Mouse (Mus musculus): ENCODE data around the gene Gm9639.
A peak's percentile ranks its signal among the peaks of the same experiment; 100 is the strongest.
"Not testable (repeated sequence)": the region's sequence is repeated elsewhere in the genome, so short reads cannot be mapped to it uniquely, and the experiment has no call there.

Gm9639 gene

DNA sequence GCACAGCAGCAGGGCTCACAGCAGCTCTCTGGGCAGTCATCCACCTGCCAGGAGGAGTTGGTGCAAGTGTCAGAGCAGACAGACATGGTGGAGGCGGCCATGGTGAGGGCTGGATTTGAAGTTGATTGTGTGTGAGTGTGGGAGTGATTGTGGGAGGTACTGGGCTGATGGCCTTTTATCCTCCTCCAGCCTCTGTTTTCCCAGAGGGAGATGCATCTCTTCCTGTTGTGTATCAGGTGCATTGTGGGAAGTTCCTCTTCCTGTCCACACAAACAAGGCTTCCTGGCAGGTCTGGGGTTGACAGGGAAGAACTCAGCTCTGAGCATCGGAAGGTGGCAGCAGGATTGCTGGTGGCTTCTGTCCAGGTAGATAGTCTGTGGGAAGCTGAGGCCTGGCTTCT lies at the start of gene Gm9639:
Gene Gm9639, minus strand, starts transcription at position 101 of the 400 bp plus-strand sequence.
- DNase-seq (ENCODE audit: low spot score in 2 of 2) = no peak

DNA sequence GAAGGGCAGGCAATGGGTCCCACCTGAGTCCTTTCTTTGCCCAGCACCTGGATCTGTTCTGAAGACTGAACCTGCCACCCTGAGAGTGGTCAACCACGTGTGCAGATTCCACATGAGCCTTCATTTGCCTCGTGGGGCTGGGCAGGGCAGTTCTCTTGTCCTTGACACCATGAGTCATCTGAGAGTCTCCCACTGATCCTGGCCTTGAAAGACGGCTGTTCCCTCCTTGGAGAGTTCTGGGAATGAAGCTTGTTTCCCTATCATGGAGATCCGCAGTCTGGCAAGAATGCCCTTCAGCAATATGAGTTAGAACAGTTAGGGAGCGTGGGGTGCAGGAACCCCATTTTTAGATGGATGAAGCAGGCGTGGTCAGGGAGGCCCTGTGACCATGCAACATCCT lies 44.1 kb upstream of the Gm9639 start:
- no peak for DNase-seq (ENCODE audit: low spot score in 2 of 2)

DNA sequence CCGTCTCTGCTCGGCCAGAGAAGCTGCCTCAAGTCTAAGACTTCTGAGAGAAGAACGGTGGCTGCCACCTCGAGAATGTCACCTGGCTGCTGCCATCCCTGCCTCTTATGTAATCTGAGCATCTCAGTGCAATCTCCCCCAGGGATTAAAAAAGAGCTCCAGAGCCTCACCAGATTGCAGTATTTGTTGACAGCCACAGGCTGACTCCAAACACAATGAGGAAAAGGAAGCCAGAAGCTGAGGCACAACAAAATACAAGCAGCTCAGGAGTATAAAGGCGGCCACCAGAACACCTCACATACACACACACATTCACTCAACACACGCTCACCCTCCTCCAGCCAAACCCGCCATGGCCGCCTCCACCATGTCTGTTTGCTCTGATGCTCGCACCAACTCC lies 40.8 kb upstream of the Gm9639 start, which contains the start of gene Krtap10-10:
Gene Krtap10-10, plus strand, starts transcription at position 301 of the 400 bp plus-strand sequence.
- DNase-seq (ENCODE audit: low spot score in 2 of 2) = peak; percentile 15 to 31

DNA sequence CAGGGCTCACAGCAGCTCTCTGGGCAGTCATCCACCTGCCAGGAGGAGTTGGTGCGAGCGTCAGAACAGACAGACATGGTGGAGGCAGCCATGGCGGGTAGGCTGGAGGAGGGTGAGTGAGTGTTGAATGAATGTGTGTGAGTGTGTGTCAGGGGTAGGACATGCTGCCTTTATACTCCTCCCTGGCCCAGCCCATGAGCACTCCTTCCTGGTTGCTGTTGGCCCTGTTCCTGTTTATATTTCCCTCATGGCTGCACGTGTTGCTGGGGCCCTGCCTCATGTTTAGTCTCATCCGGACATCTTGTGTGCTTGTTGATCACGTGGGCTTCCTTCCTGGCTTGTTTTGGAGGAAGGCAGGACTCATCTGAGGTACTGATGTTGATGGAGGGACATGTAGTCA lies 32.1 kb upstream of the Gm9639 start, which contains the start of gene Krtap10-4:
Gene Krtap10-4, minus strand, starts transcription at position 145 of the 400 bp plus-strand sequence.
- no peak for DNase-seq (ENCODE audit: low spot score in 2 of 2)

DNA sequence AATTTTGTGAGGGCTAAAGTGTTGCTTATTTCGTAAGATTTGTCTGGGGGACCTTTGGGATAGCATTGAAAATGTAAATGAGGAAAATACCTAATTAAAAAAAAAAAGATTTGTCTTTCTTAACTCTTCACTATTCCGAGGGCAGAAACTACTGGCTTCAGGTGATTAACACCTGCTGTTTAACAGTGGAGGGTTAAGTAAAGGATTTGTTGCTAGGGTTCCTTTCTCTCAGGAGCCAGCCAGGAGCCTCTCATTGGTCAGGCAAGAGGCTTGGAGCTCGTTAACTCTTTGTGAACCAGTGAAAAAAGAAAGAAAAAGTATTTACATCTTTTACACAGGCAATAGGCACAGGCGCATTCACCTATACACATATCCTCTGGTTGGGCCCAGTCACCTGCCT lies 24.3 kb upstream of the Gm9639 start:
- no peak for DNase-seq (ENCODE audit: low spot score in 2 of 2)

DNA sequence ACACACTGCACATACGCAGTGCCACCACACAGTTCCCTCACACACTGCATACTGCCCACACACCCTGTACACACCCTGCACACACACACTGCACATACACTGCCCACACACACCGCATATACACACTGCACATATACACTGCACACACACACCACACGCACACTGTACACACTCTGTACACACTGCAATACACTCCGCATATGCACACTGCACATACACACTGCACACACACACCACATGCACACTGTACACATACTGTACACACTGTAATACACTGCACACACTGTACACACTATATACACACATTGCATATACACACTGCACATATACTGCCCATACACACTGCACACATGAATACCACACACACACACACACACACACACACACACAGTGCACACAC lies 23.6 kb upstream of the Gm9639 start:
- DNase-seq (ENCODE audit: low spot score in 2 of 2) = no peak

DNA sequence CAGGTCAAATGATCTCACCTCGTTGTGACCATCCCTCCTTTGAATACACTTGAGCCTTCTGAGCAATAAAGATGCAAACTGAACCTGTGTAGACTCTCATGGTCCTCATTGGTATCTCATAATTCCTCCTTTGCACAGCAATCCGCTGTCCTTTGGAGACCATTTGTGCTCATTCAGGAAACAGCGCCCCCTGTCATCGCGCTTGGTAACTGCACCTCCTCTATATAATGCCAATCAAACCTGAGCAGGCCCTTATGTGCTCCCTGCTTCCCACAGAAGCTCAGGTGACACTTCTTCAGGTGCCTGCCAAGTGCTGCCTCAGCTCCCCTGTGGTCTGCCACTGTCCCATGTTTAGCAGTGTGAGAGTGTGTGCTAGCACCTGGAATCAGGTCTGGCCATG lies 20.6 kb upstream of the Gm9639 start:
- no peak for DNase-seq (ENCODE audit: low spot score in 2 of 2)

DNA sequence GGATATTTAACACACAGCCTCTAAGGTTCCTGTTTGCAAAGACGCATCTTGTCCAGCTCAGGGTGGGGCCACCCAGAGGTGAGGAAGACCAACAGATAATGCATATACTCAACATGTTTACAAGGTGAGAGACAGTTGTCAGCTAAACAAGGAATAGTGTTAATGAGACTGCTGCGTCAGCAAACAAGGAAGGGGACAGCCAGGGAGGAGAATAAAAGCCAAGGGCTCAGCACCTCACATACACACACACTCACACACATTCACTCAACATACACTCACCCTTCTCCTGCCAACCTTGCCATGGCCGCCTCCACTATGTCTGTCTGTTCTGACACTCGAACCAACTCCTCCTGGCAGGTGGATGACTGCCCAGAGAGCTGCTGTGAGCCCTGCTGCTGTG lies 19.5 kb upstream of the Gm9639 start, which contains the start of gene Gm2696:
Gene Gm2696, plus strand, starts transcription at position 301 of the 400 bp plus-strand sequence.
- DNase-seq (ENCODE audit: low spot score in 2 of 2) = no peak

DNA sequence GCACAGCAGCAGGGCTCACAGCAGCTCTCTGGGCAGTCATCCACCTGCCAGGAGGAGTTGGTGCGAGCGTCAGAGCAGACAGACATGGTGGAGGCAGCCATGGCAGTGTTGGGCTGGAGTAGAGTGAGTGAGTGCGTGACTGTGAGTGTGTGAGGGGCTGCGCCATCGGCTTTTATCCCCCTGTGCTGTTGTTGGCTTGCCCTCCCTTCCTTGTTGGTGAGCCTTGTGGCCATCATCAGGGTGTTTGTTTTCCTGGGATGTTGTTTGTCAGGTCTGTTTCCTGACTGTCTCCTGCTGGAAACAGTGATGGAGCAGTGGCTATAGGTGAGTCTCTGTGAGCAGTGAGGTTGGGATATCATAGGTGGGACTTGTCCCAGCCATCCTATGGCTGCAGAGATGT lies 16.9 kb upstream of the Gm9639 start, which contains the start of gene Gm9507:
Gene Gm9507, minus strand, starts transcription at position 101 of the 400 bp plus-strand sequence.
- no peak for DNase-seq (ENCODE audit: low spot score in 2 of 2)

DNA sequence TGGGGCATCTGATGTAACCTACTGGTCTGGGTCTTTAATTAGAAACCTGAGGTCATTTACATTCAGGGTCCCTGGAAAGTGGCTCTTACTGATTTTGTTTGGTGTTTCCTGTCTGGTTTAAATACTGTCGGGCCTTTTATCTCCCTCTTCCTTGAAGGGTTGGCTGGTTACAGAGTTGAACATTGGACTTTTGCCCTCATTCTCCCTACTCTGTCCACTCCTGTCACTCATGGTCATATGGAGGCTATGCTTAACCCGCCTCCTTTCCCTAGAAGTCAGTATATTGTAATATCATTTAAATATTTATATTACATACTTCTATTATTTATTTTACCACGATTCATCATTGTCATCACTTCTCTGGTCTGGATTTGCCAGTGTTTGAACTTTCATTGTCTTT lies 9.2 kb upstream of the Gm9639 start:
- DNase-seq (ENCODE audit: low spot score in 2 of 2) = no peak

DNA sequence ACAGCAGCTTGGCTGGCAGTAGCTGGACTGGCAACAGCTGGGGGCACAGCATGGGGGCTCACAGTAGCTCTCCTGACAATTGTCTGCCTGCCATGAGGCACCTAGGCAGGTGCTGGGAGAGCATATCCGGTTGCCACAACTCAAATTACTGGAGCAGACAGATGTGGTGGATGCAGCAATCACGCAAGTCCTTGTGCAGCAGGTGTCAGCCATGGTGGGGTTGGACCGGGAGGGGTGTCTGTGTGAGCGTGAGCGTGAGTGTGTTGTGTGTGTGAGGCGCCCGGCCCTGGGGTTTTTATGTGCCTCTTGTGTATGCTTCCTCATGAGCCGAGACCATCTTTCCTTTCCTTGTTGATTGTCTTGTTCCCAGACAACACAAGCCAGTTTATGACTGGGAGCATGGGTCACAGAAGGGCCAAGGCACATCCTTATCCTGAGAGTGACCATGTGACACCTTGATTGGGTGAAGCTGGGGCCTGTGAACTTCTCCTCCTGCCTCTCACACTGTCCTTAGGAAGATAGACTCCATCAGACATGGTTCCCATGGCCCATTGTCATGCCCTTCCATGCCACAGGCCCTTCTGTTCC lies 4.1 kb upstream of the Gm9639 start, which contains the start of gene Gm19668:
Gene Gm19668, minus strand, starts transcription at position 213 of the 588 bp plus-strand sequence.
- no peak for DNase-seq (ENCODE audit: low spot score in 2 of 2)

DNA sequence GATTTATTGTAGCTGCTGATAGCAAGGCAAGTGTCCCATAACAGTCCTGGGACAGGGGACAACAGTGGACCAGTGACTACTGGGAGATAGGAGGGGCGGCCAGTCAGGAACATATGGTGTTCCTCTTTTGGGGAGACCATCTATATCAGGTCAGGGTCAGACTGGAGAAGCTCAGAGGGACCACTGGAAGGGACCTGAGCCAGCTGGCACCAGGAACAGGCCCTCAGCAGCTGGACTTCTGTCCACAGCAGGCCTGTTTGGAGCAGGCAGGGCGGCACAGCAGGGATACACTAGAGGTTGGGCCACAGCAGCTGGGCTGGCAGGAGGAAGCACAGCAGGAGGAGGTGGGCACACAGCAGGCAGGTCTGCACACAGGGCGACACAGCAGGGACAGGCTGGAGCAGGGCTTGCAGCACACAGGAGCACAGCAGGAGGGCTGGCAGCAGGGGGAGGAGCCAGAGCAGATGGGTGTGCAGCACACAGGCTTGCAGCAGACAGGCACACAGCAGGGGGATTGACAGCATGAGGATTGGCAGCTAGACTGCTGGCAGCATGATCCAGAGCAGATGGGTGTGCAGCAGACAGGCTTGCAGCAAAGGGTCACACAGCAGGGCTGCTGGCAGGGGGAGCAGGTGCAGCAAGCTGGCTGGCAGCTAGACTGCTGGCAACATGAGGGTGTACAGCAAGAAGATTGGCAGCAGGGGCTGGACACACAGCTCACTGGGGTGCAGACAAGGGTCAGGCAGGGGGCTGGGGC lies 3.5 kb upstream of the Gm9639 start:
- DNase-seq (ENCODE audit: low spot score in 2 of 2) = not testable (repeated sequence)

DNA sequence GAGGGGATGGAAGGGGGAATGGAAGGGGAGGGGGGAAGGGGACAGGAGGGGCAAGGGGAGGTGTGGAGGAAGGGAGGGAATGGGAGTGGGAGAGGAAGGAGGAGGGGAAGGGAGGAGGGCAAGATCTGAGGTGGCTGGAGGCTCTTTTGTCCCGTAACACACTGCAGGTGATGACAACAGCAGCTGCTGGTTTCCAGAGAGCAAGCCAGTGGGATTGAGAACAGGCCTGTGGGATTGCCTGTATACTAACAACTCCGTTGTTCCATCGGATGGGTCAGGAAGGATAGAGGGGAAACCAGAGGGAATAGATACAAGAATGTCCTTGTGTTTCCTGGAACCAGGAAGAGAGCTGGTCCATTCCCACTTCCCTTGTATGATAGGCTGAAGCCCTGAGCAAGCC lies 2.8 kb upstream of the Gm9639 start:
- DNase-seq (ENCODE audit: low spot score in 2 of 2) = no peak

DNA sequence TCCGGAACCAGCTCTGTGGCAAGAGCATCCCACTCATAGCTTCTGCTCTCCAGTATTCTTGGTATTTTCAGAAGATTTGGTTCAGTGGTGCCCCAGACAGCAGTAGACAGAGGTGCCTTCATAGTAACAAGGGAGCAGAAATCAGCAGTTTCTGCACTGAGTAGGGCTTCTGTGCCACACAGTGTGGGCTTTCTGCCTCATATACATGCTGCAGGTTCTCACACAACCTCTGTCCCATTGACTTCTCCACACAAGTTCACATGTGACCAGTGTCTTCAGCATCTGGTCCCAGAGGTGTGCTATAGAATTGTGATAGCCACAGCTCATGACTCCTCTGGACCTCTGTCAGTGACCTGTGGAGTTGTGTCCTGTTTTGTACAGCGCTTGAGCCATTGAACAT lies 6.3 kb downstream of the Gm9639 start:
- no peak for DNase-seq (ENCODE audit: low spot score in 2 of 2)

DNA sequence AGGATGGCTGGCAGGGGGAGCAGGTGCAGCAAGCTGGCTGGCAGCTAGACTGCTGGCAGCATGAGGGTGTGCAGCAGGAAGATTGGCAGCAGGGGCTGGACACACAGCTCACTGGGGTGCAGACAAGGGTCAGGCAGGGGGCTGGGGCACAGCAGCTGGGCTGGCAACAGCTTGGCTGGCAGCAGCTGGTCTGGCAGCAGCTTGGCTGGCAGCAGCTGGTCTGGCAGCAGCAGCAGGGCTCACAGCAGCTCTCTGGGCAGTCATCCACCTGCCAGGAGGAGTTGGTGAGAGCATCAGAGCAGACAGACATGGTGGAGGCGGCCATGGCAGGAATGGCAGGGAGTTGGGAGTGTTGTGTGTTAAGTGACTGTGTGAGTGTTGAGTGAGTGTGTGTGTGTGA lies 7.0 kb downstream of the Gm9639 start, which contains the start of gene Gm7137:
Gene Gm7137, minus strand, starts transcription at position 325 of the 400 bp plus-strand sequence.
- DNase-seq (ENCODE audit: low spot score in 2 of 2) = peak in 1 of 2 experiments; percentile 21

DNA sequence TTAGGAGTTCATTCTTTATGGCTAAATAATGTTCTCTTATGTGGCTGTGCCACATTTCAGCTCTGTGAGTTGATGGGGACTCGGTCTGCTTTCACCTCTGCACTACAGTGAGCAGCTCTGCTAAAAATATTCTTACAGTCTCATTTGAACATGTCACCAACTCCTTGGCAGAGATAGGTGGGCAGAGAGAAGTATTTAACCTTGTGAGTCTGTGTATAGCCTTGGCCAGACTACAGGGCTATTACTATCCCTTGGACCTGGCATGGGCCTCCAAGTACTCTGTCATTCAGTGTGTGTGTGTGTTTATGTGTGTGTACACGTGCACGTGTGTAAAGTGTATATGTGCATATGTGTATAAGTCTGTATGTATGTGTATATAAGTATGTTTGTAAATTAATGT lies 11.5 kb downstream of the Gm9639 start:
- DNase-seq (ENCODE audit: low spot score in 2 of 2) = not testable (repeated sequence)

DNA sequence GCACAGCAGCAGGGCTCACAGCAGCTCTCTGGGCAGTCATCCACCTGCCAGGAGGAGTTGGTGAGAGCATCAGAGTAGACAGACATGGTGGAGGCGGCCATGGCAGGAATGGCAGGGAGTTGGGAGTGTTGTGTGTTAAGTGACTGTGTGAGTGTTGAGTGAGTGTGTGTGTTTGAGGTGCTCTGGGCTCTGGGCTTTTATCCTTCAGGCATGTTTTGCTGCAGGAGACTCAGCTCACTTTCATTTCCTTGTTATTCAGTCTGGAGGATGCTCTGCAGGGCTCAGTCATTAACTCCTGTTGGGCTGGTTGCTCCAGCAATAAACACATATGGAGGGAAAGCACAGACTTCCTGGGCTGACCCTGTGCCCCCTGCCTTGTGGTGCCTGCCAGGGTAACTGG lies 12.4 kb downstream of the Gm9639 start, which contains the start of gene Gm3250:
Gene Gm3250, minus strand, starts transcription at position 101 of the 400 bp plus-strand sequence.
- DNase-seq (ENCODE audit: low spot score in 2 of 2) = not testable (repeated sequence)

DNA sequence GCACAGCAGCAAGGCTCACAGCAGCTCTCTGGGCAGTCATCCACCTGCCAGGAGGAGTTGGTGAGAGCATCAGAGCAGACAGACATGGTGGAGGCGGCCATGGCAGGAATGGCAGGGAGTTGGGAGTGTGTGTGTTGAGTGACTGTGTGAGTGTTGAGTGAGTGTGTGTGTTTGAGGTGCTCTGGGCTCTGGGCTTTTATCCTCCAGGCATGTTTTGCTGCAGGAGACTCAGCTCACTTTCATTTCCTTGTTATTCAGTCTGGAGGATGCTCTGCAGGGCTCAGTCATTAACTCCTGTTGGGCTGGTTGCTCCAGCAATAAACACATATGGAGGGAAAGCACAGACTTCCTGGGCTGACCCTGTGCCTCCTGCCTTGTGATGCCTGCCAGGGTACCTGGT lies 18.0 kb downstream of the Gm9639 start, which contains the start of gene Gm7138:
Gene Gm7138, minus strand, starts transcription at position 101 of the 400 bp plus-strand sequence.
- DNase-seq (ENCODE audit: low spot score in 2 of 2) = not testable (repeated sequence)

DNA sequence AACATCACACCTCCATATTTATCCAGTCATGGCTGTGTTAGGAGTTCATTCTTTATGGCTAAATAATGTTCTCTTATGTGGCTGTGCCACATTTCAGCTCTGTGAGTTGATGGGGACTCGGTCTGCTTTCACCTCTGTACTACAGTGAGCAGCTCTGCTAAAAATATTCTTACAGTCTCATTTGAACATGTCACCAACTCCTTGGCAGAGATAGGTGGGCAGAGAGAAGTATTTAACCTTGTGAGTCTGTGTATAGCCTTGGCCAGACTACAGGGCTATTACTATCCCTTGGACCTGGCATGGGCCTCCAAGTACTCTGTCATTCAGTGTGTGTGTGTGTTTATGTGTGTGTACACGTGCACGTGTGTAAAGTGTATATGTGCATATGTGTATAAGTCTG lies 22.7 kb downstream of the Gm9639 start:
- not testable (repeated sequence) for DNase-seq (ENCODE audit: low spot score in 2 of 2)

DNA sequence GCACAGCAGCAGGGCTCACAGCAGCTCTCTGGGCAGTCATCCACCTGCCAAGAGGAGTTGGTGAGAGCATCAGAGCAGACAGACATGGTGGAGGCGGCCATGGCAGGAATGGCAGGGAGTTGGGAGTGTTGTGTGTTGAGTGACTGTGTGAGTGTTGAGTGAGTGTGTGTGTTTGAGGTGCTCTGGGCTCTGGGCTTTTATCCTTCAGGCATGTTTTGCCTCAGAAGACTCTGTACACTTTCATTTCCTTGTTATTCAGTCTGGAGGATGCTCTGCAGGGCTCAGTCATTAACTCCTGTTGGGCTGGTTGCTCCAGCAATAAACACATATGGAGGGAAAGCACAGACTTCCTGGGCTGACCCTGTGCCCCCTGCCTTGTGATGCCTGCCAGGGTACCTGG lies 23.7 kb downstream of the Gm9639 start, which contains the start of gene Gm3238:
Gene Gm3238, minus strand, starts transcription at position 101 of the 400 bp plus-strand sequence.
- DNase-seq (ENCODE audit: low spot score in 2 of 2) = not testable (repeated sequence)

DNA sequence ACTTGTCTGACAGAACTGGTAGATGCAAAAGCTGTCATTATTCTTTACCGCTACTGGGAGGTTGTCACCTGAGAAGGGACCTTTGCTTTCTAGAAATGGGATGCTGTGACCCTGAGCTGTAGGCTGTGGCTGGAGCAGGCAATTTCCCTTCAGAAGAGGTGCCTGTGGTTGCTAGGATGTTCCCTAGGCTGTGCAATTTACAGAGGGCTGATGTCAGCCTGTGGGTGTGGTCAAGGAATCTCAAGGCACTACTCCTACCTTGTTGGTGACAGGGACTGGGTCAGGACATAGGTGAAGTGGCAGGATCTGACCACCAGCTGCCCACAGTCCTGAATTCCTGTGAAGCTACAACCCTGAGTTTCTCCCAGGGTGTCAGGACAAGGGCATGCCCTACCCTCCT lies 25.1 kb downstream of the Gm9639 start:
- DNase-seq (ENCODE audit: low spot score in 2 of 2) = no peak

DNA sequence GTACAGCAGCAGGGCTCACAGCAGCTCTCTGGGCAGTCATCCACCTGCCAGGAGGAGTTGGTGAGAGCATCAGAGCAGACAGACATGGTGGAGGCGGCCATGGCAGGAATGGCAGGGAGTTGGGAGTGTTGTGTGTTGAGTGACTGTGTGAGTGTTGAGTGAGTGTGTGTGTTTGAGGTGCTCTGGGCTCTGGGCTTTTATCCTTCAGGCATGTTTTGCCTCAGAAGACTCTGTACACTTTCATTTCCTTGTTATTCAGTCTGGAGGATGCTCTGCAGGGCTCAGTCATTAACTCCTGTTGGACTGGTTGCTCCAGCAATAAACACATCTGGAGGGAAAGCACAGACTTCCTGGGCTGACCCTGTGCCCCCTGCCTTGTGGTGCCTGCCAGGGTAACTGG lies 35.3 kb downstream of the Gm9639 start, which contains the start of gene Gm3233:
Gene Gm3233, minus strand, starts transcription at position 101 of the 400 bp plus-strand sequence.
- DNase-seq (ENCODE audit: low spot score in 2 of 2) = not testable (repeated sequence)
